Mouse (Mus musculus) adrenal gland, adult 8-10 months (tissue): ENCODE measurements around the gene Lrrfip1. TPM values are rescaled to one million over a fixed set of nuclear protein-coding genes. Genes with fewer than 3 reads are reported as not detected.

Experiments
- DNase-seq: peaks from one replicate; pipeline ENCODE4 v3.0.0; 2022
- total RNA-seq, 4 experiments: library from RNA; stranded (reverse); gene quantifications; 2 replicates each; pipeline ENCODE4 v1.2.4; 2022

Lrrfip1 gene
- 10 to 100 TPM; 50.3 to 77.4 (median 59.8) TPM for total RNA-seq

DNA sequence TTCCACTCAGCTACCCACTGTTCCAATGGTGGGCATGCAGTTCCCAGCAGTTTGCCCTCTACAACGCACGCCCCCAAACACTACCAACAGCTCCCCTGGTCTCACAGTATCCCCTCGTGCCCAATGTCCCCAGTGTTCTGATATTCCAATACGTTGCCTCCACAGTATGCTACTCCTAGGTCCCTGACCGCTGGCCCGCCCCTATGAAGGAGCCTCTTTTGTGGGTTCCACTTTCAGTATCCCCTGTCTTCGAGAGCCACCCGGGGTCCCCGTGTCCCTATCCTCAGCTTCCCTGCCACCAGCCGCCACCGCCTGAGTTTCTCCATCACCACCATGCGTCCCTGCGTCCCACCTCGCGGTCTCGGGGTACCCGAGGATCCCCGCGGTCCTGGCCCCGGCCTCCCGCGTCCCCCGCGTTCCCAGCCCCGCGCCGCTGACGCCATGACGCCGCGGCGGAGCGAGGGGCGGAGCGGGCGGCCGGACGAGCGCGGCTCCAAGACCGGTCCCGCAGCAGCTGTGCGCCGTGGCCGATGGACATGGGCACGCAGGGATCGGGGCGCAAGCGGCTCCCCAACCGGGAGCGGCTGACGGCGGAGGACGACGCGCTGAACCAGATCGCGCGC lies at the start of gene Lrrfip1:
Lrrfip1 (plus strand) TSS at position 470 of the 623 bp plus-strand sequence.
- DNase-seq: no peak

DNA sequence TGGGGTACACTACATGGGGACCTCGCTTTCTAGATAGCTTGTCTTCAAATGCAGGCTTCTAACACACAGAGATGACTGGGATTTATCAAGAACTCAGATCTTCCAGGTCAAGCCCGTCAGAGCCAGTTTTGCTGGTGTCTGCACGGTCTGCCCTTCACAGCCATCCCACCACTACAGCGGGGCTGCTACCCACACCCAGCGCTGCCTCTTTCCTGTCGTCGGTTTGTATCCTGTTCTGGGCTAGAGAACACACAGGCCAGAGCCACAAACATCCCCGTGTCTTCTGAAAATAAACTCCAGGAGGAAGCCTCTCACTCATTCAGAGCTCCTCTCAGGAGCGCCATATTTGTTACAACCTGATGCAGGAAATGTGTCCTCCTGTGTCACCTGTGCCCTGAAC lies 49.2 kb upstream of the Lrrfip1 start:
- no peak for DNase-seq

DNA sequence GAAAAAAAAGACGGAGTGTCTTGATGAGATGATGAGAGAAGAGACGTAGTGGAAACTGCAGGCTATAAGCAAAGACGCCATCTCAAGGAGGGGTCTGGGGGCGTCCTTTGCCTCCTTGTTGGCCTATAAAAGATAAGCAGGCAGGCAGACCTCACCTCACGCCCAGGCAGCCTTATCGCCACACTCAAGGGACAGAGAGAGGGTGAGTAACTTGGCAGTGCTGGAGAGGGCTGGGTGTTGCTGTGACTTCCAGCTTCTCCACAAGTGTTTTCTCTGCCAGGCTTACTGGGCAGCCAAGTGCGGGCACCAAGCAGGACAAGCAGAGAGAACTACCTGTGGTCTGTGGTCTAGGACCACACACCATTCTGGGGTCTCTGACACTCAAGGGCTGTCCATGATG lies 46.9 kb upstream of the Lrrfip1 start:
- no peak for DNase-seq

DNA sequence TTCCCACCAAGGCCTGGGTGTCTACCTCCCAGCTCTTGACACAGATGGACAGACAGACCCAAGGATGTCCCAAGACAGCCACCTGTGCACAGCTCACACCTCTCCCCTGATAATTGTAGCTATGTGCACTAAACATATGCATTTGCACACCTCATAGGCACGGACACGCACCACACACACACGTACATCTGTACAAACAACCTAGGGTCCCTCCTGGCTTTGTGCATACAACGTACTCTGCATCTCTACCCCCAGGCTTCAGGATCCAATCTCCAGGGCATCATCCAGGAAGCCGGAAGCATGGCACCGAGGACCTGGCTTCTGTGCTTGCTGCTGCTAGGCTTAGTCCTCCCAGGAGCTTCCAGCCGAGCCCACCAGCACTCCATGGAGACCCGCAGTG lies 45.7 kb upstream of the Lrrfip1 start, which contains the start of gene Prlh:
Prlh (plus strand) TSS at position 301 of the 400 bp plus-strand sequence.
- no peak for DNase-seq

DNA sequence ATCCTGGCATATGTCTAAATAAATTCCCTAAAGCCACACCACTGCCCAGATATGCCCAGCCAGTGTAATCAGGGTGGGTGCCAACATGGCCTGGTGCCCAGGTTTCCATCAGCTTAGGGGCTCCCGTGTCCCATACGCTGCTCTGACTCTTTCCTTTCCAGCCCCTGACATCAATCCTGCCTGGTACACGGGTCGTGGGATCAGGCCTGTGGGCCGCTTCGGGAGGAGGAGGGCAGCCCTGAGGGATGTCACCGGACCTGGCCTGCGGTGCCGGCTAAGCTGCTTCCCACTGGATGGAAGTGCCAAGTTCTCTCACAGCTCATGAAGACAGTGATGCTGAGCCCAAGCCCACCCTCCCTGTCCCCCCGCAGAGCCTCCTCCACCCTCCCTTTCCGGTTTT lies 44.8 kb upstream of the Lrrfip1 start:
- DNase-seq: no peak

DNA sequence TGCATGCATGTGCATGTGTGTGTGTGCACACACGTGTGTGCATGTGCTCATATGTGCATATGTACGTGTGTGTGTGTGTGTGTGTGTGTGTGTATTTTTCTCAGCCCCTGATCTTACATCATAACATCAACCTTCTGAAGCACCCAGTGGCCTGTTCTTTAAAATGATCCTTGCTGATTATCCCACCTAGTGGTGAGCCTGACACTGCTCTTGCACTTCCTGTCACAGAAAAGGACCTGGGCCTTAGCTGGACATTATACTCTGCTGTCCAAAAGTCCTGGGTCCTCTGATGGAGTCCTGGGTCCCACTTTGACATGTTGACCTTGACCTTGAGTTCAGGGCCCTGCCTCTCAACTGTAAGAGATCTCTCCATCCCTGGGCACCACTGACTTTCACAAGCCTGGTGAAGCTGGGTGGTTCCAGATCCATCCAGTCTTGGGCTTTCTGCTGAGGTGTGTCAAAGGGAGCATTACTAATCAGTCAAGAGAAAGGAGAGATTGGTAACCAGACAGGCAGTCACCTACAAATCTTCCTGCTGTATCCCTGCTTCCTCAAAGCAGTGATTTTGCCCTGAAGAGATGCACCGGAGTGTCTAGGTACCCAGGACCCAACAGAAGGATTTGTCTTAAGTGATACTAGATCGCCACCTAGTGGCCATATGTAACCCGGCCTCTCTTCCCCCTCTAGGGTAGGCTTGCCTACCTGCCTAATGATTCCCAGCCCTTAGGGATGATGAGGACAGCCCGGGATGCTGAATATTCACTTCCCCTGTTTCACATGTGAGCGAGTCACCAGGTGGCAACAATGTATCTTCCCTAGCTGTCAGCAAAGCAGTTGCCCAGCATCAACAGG lies 42.1 kb upstream of the Lrrfip1 start:
- DNase-seq: no peak

DNA sequence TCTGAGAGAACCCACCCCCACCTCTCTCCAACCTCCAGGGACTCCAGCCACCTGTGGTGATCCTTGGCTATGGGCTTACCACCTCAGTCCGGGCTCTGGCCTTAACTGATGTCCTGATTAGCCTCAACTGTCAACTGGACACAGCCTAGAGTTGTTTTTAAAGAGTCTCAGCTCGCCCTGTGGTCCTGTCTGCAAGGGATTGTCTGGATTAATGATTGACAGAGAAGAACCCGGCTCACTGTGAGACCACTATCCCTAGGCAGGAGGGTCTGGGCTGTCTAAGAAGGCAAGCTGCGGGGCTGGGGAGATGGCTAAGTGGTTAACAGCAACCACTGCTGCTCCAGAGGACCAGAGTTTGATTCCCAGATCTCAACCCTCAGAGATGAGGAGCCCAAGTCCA lies 36.0 kb upstream of the Lrrfip1 start:
- DNase-seq: no peak

DNA sequence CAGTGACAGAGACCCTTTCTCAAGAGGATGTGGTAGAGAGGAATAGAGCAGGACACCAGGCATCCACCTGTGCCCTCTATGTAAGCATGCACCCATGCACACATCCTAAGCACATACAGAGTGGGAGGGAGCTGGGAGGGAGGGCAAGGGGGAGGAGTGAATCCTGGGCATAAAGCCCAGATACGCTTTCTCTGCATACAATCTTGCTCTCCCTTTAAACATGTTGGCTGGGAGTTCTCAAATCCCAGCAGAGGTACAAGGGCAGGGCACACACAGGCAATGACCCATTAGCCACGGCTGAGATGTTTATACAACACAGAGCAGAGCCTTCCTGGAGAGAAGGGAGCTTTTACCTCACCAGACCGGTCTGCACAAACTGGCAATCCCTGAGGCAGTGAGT lies 35.5 kb upstream of the Lrrfip1 start:
- no peak for DNase-seq

DNA sequence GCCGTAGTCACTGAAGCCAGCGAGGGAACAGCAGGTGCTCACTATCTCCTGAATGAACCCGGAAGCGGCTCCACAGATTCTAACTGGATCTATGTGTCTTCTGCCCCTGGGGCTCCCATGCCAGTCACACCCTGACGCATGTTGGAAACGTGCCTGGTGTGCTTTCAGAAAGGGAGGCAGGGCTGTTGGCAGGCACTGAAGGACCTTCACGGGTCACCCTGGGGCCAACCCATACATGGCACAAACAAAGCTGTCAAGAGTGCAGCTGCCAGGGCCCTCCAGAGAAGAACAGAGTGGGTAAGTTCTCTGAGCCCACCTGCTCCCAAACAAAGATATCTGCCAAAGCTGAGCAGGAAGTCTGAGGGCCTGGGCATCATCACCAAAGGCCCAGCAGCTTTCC lies 31.0 kb upstream of the Lrrfip1 start:
- DNase-seq: peak; percentile 74

DNA sequence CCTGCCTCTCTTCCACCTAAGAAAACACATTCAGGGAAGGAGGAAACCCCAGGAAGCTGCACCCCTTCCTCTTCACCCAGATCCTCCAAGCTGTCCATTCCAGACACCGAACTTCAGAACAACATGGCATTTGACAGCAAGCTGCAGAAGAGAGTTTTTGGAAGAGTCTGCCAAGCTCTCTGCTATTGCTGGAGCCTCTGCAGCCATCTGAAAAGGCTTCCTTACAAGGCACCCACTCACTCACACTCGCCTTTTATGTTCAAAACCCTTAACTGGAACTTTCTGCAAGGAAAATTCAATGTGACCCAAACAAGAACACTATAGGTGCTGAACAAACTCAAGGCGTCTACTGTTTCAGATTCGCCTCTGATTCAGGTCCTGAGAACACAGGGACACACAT lies 29.9 kb upstream of the Lrrfip1 start:
- DNase-seq: no peak

DNA sequence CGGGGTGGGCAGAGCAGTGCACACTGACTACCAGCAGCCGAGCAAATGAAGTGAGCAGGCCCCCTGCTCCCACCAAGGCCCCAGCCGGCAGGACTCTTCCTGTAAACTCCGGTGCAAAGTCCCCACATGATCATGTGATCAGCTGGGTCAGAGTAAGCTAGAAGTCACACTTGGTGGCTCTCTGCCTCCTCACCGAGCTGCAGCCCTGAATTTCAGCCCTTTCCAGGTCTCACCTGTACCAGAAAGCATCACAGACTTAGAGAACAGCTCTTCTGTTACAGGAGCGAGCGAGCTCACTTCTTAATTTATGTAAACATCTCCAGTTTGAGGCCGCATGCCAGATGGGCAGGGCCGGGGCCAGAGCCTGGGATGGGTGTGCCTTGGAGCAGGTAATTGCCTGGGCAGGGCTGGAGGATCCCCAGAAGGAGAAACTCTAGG lies 29.2 kb upstream of the Lrrfip1 start, which contains the start of gene Rab17:
Rab17 (minus strand) TSS at position 315 of the 438 bp plus-strand sequence.
- DNase-seq: no peak

DNA sequence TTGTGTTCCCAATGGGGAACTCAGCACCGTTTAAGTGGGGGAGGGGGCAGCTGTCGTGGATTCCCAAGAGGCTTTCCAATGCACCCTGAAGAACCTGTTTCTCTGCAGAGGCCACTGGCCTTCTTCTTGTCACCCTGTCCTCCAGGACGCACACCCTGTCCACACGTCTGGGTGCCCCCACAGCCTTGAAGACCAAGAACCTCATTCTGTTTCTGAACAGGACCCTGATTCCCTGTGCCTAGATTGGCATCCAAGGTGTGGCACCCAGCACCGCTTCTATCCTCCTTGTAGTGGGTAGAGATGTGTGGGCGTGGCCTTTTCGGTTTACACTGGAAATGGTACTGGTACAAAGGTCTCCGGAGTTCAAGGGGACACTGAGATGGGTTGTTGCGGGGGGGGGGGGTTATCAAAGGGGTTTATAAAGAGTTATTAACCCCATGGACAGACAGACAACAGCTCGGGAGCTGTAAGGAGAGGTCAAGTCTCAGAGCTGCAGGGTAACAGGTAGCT lies 28.6 kb upstream of the Lrrfip1 start:
- no peak for DNase-seq

DNA sequence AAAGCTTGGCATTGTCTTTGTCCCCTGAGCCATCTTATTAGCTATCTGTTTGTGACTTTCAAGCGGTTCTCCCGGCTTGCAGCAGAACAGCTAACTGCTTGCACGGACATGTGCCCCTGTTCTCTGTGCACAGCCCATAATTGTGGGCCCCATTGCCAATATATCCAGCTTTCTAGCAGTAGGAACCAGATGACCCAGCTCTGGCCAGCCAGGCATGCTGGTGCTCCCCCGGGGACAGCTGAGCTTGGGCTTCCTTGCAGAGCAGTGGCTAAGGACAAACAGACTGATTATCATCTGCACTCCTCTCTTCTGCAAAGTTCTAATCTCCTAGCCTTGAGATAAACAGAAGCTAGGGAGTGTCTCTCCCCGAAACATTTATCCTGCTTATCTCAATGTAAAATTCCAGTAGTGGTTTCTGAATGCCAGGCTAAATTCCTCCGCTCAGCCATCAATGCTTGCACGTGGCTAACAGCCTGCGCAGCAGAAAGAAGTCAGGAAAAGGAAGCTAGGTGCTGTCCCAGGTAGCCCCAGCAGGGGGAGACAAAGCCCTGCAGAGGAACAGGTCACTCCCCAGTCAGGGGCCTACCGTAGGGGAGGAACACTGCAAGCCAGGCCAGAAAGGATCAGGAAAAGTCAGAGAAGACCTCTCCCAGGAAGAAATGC lies 25.5 kb upstream of the Lrrfip1 start:
- peak; percentile 88 for DNase-seq

DNA sequence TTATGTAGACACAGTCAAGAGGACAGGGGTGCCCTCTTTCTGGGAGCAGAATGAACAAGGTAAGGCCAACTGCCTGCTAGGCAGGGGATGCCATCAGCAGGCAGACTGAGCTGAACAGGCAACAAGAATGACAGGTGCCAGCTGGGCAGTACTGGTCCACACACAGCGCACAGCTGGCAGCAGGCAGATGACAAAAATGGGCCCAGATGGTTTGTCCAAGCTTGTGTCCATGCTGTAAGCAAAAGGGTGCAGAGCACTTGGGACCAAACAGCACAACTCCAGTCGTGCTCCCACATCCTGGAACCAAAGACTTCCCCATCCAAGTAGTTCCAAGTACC lies 25.0 kb upstream of the Lrrfip1 start:
- no peak for DNase-seq

DNA sequence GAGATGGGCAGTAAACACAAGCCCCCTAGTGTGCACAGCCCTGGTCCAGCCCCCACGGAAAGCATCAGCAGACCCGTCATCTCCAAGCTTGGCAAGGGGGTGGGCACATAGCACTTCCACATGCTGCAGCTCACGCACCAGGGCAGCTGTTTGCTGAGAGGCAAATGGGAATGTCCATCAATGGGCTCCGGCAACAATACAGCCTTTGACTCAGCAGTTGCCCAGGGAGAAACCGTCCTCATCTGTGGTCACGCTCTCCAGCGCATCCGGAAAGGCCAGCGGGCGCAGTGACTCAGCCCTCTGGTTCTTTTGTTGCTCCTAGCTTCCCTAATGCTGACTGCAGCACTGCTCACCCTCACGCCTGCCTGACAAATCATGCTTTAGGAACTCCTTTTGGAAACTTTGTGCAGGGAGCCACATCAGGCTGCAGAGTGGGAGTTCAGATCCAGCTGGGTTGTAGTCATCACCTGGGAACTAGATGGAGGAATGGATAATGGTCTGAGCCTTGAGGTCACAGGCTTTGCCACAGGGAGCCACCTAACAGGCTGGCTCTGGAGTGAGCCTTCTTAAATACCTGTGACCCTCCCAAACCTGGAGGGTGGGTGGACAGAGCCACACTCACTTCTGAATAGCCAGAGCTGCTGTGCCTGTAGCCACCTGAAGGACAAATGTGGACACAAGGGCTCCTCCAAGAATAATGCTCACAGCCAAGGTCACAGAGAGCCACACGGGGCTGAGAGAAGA lies 23.5 kb upstream of the Lrrfip1 start:
- peak; percentile 86 for DNase-seq

DNA sequence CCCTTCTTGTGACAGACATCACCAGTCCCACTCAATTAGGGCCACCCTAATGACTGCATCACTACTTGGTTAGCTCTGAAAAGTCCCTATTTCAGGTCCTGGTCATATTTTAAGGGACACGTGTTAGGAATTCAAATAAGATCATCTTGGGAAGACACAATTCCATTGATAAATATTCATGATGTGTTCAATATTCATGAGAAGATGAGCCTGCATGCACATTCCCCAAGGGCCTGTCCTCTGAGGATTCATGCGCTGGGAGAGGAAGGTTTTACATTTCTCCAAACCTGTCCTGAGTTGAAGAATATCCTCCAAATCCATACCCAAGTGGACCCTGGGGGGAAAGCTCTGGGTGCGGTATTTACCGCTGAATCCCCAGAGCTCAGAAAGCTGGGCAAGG lies 22.6 kb upstream of the Lrrfip1 start:
- DNase-seq: no peak

DNA sequence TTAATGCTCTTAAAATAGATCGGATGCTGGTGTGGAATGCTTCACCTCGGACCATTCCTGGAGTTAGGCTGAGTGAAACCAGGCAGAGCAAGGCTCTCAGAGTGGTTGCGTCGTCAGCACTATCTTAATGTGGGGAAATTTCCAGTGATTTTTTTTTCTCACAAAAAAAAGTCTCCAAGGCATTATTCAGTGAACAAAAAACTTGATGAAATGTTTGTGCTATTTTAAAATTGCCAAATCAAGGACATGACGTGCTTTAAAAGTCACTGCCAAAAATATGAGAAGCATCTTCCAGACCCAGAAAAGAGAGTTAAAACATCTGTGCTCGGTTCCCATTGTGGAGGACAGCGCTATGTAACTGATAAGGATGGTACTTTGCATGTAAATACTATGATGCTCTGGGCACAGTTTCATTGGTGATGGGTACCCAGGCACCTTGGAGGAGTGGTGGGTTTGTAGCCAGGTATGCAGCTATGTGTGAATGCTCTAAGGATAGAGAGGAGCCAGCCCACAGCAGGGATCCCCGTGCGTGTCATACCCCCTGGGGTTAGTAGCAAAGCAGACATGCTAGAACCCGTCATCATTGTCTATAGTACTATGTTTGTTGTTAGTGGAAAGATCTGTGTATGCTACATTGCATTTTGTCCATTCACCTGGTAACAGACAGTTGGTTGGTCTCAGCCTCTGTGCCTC lies 17.8 kb upstream of the Lrrfip1 start:
- DNase-seq: no peak

DNA sequence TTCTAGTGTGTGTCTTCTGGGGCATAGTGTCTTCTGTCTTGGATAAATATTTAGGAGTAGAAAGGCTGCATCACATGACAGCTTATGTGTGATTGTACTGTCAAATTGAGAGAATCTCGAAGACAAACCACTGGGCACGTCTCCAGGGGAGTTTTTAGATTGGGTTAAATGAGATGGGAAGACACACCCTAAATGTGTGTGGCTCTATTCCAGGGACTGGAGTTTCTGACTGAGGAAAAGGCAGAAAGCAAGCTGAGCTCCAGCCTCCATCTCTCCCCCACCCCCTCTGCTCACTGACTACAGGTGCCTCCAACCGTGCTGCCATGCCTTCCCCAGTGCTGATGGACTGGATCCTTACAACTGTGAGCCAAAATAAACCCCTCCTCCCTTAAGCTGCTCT lies 17.2 kb upstream of the Lrrfip1 start:
- DNase-seq: no peak

DNA sequence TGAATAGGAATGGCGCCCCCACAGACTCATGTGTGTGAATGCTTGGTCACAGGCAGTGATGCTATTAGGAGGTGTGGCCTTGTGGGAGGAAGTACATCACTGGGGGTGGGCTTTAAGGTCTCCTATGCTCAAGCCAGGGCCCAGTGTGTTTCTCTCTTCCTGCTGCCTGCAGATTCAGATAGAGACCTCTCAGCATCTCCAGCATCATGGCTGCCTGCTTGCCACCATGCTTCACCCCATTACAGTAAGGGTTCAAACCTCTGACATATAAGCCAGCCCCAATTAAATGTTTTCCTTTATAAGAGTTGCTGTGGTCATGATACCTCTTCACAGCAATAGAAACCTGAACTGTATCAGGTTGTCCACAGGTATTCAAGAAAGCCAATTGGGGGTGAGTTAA lies 2.6 kb upstream of the Lrrfip1 start:
- DNase-seq: no peak

DNA sequence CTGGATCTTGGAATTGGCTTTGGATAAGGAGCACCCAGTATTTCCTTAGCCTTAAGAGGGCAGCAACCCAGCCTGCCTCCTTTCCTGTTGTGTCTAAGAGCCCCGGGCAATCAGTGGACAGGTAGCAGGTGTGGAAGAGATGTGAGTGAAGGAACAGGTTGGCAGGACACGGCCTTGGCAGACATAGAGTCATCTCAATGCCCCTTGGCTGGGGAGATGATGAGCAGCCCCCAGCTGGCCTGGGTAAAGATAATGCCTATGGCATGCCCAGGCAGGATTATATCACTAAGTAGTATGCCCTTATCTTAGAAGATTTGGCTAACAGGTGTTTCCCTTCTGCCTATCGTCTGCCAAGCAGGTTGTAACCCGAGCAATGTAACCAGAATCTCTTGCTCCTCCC lies 1.4 kb upstream of the Lrrfip1 start:
- no peak for DNase-seq

DNA sequence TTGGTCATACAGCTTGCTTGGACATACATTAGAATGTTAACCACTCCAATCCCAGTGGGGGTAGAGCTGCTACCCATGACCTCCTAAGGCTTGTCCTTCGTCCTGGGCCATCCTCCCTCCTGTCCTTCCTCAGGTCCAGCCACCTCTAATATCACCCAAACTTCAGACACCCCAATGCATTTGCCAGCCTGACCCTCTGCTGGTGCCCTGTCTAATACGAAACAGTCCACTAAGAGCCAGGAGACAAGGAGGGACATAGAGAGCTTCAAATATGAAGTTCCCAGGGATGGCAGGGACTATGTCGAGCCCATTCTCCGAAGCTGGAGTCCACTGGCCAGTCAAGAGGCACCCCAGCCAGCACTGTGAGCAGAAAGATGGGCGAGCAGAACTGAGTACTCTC lies 896 bp upstream of the Lrrfip1 start:
- no peak for DNase-seq
